Mouse (Mus musculus) heart, adult 8-10 months (tissue): ENCODE measurements around the gene Zswim1. TPM values are rescaled to one million over a fixed set of nuclear protein-coding genes. Genes with fewer than 3 reads are reported as not detected.
"Not testable (repeated sequence)": the region's sequence is repeated elsewhere in the genome, so short reads cannot be mapped to it uniquely, and the experiment has no call there.

Source experiments
- DNase-seq: peaks from one replicate; pipeline ENCODE4 v3.0.0; 2022; ENCODE audit warnings: low spot score
- total RNA-seq, 4 experiments: library from RNA; stranded (reverse); gene quantifications; 2 replicates each; pipeline ENCODE4 v1.2.4; 2022

Gene Zswim1
- total RNA-seq, 4 experiments from 2014 or later: 4.6 to 6.1 (median 5.1) TPM

GRCm38 (mm10) chr2:164829090-164829489 lies 6.6 kb downstream of the Zswim1 start:
- DNase-seq: no peak

- DNase-seq: no peak
These were observed 8.5 kb downstream of the Zswim1 start for GRCm38 (mm10) chr2:164831029-164831428.

- DNase-seq: no peak
These were observed 9.7 kb downstream of the Zswim1 start for GRCm38 (mm10) chr2:164832032-164832747.

GRCm38 (mm10) chr2:164832748-164833301 lies 10.3 kb downstream of the Zswim1 start, which contains the start of gene Ctsa:
Gene Ctsa, plus strand, starts transcription at chr2:164832873.
- peak; percentile 81 for DNase-seq

GRCm38 (mm10) chr2:164833314-164833959 lies 11.0 kb downstream of the Zswim1 start, which contains the start of gene Neurl2:
Gene Neurl2, minus strand, starts transcription at chr2:164833456.
- peak; percentile 90 for DNase-seq

- DNase-seq: no peak
These were observed 12.0 kb downstream of the Zswim1 start for GRCm38 (mm10) chr2:164834531-164834930.

GRCm38 (mm10) chr2:164835164-164835563 lies 12.7 kb downstream of the Zswim1 start:
- no peak for DNase-seq

GRCm38 (mm10) chr2:164845782-164846181 lies 23.3 kb downstream of the Zswim1 start:
- DNase-seq: no peak

GRCm38 (mm10) chr2:164850061-164850460 lies 27.6 kb downstream of the Zswim1 start:
- no peak for DNase-seq

GRCm38 (mm10) chr2:164855572-164855971 lies 33.1 kb downstream of the Zswim1 start:
- not testable (repeated sequence) for DNase-seq

GRCm38 (mm10) chr2:164856309-164857100 lies 34.0 kb downstream of the Zswim1 start:
- DNase-seq: no peak

GRCm38 (mm10) chr2:164857101-164857821 lies 34.8 kb downstream of the Zswim1 start, which contains the start of gene Pltp:
Gene Pltp, minus strand, starts transcription at chr2:164857711.
- no peak for DNase-seq

GRCm38 (mm10) chr2:164857842-164858553 lies 35.5 kb downstream of the Zswim1 start:
- DNase-seq: no peak

- DNase-seq: no peak
These were observed 36.7 kb downstream of the Zswim1 start for GRCm38 (mm10) chr2:164859155-164859554.

- DNase-seq: no peak
These were observed 37.4 kb downstream of the Zswim1 start for GRCm38 (mm10) chr2:164859640-164860432.

- DNase-seq: no peak
These were observed 38.6 kb downstream of the Zswim1 start for GRCm38 (mm10) chr2:164861094-164861493.

- peak; percentile 69 for DNase-seq
These were observed 39.8 kb downstream of the Zswim1 start for GRCm38 (mm10) chr2:164862179-164862861.

GRCm38 (mm10) chr2:164863411-164863810 lies 40.9 kb downstream of the Zswim1 start:
- DNase-seq: not testable (repeated sequence)

GRCm38 (mm10) chr2:164864593-164864992 lies 42.1 kb downstream of the Zswim1 start:
- no peak for DNase-seq
